Mouse (Mus musculus): ENCODE data around the gene Mgat4a. TPM values are rescaled to one million over a fixed set of nuclear protein-coding genes. Genes with fewer than 3 reads are reported as not detected.

Gene Mgat4a
- polyA plus RNA-seq, 1 experiment: 16.6 TPM

DNA sequence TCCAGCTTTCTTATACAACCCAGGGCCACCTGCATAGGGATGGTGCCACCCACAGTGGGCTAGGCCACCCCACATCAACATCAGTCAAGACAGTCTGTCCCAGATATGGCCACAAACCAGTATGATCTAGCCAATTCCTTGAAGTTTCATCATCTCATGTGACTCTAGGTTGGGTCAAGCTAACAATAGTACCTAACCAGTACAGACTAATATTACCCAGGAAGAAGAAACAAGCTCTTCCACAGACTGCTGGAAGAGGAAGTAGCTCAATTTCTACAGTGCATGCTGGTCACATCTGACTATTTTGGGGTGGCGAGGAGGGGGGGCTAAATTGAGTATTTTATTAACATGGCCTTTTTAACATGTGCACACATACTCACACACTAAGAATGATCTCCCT is 54.4 kb downstream of the Mgat4a start:
- TF ChIP-seq CTCF (IDR thresholded peaks at IDR 0.05; ENCODE audit: extremely low read depth, insufficient read depth, low read length): no peak
- TF ChIP-seq POLR2A (IDR thresholded peaks at IDR 0.05; ENCODE audit: extremely low read depth, insufficient read depth, low read length): no peak
- no peaks in the 10 kb centered on the region for H3K4me1 ChIP-seq (ENCODE audit: control insufficient read depth, insufficient read depth, low read length)
- H3K4me3 ChIP-seq (ENCODE audit: insufficient read depth, low read length): no peak overlapping the region
- no peak overlapping the region for H3K27ac ChIP-seq (ENCODE audit: insufficient read depth, low read length)

GRCm38 (mm10) chr1:37484612-37485011 is 56.2 kb downstream of the Mgat4a start:
- TF ChIP-seq POLR2A (IDR thresholded peaks at IDR 0.05; ENCODE audit: extremely low read depth, insufficient read depth, low read length) (no peak), CTCF (IDR thresholded peaks at IDR 0.05; ENCODE audit: extremely low read depth, insufficient read depth, low read length) (no peak)
- H3K4me3 ChIP-seq (ENCODE audit: insufficient read depth, low read length): no peak overlapping the region
- no peaks in the 10 kb centered on the region for H3K4me1 ChIP-seq (ENCODE audit: control insufficient read depth, insufficient read depth, low read length)
- no peak overlapping the region for H3K27ac ChIP-seq (ENCODE audit: insufficient read depth, low read length)

GRCm38 (mm10) chr1:37481331-37481730 is 59.5 kb downstream of the Mgat4a start:
- no peak overlapping the region for H3K4me3 ChIP-seq (ENCODE audit: insufficient read depth, low read length)
- no peak overlapping the region for H3K27ac ChIP-seq (ENCODE audit: insufficient read depth, low read length)
- no peak for TF ChIP-seq POLR2A (IDR thresholded peaks at IDR 0.05; ENCODE audit: extremely low read depth, insufficient read depth, low read length)
- TF ChIP-seq CTCF (IDR thresholded peaks at IDR 0.05; ENCODE audit: extremely low read depth, insufficient read depth, low read length): no peak
- H3K4me1 ChIP-seq (ENCODE audit: control insufficient read depth, insufficient read depth, low read length): no peaks in the 10 kb centered on the region; the same call in 1 of the 2 replicates

DNA sequence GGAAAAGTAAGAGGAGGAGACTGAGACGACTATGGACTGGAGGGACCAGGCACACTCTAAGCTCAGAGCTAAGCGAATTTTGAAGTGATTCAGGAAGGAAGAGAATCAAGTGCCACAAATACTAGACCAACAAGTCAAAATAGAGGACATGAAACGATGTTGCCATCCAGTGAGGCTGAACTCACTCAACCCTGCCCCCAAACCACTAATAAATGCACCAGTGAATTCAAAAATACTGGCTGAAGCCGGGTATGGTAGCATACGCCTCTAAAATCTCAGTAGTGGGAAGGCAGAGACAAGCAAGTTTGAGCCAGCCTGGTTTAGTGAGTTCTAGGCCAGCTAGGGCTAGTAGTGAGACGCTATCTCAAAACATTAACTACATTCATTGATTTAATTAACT is 60.1 kb downstream of the Mgat4a start:
- Histone ChIP-seq H3K4me1 (ENCODE audit: control insufficient read depth, insufficient read depth, low read length) (no peaks in the 10 kb centered on the region; the same call in 1 of the 2 replicates), H3K4me3 (ENCODE audit: insufficient read depth, low read length) (no peak overlapping the region), H3K27ac (ENCODE audit: insufficient read depth, low read length) (no peak overlapping the region)
- TF ChIP-seq POLR2A (IDR thresholded peaks at IDR 0.05; ENCODE audit: extremely low read depth, insufficient read depth, low read length): no peak
- TF ChIP-seq CTCF (IDR thresholded peaks at IDR 0.05; ENCODE audit: extremely low read depth, insufficient read depth, low read length): no peak

DNA sequence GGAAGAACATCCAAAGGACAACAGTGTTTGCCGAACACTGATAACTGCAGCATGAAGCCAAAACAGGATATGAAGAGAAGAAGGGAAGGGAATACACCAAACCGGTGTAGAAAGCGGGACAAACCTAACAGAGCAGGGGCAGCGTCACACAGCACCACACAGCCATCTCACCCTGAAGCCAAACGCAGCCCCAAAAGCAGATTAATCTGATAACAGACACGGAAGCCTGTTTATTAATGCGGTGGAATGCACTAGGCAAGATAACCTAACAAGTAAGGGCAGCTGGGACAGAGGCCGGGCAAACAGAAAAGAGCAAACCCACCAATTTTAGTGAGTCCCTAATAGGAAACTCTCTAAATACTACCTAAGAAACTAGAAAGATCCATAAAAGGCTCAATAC is 61.1 kb downstream of the Mgat4a start:
- no peak overlapping the region for H3K27ac ChIP-seq (ENCODE audit: insufficient read depth, low read length)
- no peak overlapping the region for H3K4me3 ChIP-seq (ENCODE audit: insufficient read depth, low read length)
- TF ChIP-seq CTCF (IDR thresholded peaks at IDR 0.05; ENCODE audit: extremely low read depth, insufficient read depth, low read length) (no peak), POLR2A (IDR thresholded peaks at IDR 0.05; ENCODE audit: extremely low read depth, insufficient read depth, low read length) (no peak)
- no peaks in the 10 kb centered on the region; the same call in 1 of the 2 replicates for H3K4me1 ChIP-seq (ENCODE audit: control insufficient read depth, insufficient read depth, low read length)

DNA sequence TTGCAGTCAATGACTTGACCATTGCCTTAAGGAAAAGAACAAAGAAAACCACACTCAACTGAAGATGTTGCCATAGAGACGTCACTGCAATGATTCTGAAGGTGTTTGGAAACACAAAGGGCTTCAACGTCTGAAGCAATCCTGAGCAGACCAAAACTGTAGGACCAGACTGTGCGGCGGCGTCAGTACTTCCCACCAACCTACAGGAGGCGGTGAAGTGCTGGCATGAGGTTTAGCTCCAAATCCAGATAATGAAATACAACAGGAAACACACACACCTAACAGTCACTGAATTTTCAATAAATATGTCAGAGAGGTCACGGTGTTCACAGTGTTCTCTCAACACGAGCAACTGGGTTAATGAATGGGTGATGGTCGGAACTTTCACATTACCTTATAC is 61.7 kb downstream of the Mgat4a start:
- no peak for TF ChIP-seq POLR2A (IDR thresholded peaks at IDR 0.05; ENCODE audit: extremely low read depth, insufficient read depth, low read length)
- TF ChIP-seq CTCF (IDR thresholded peaks at IDR 0.05; ENCODE audit: extremely low read depth, insufficient read depth, low read length): peak; percentile 47
- Histone ChIP-seq H3K4me1 (ENCODE audit: control insufficient read depth, insufficient read depth, low read length) (no peaks in the 10 kb centered on the region; the same call in 1 of the 2 replicates), H3K4me3 (ENCODE audit: insufficient read depth, low read length) (no peak overlapping the region), H3K27ac (ENCODE audit: insufficient read depth, low read length) (no peak overlapping the region)

DNA sequence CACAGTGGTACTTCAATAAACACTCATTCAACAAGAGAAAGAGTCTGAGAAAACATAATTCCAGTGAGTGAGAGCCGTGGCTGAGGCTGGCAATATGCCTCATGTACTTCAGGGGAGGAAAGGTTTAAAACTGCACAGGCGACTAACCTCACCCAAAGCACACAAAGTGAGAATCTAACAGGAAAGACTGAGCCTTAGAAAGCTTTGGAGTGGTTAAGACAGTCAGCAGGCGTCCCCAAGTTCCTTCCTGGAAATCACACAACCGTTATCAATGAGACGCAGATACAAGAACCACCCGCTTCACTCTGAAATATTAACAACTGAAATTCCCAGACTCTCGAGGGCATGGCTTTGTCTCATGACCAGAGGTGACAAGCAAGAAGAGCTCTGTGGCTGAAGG is 62.4 kb downstream of the Mgat4a start:
- H3K4me3 ChIP-seq (ENCODE audit: insufficient read depth, low read length): no peak overlapping the region
- H3K27ac ChIP-seq (ENCODE audit: insufficient read depth, low read length): no peak overlapping the region
- no peaks in the 10 kb centered on the region; the same call in 1 of the 2 replicates for H3K4me1 ChIP-seq (ENCODE audit: control insufficient read depth, insufficient read depth, low read length)
- TF ChIP-seq CTCF (IDR thresholded peaks at IDR 0.05; ENCODE audit: extremely low read depth, insufficient read depth, low read length): no peak
- no peak for TF ChIP-seq POLR2A (IDR thresholded peaks at IDR 0.05; ENCODE audit: extremely low read depth, insufficient read depth, low read length)

GRCm38 (mm10) chr1:37477928-37478327 is 62.9 kb downstream of the Mgat4a start:
- no peak for TF ChIP-seq CTCF (IDR thresholded peaks at IDR 0.05; ENCODE audit: extremely low read depth, insufficient read depth, low read length)
- TF ChIP-seq POLR2A (IDR thresholded peaks at IDR 0.05; ENCODE audit: extremely low read depth, insufficient read depth, low read length): no peak
- no peak overlapping the region for H3K4me3 ChIP-seq (ENCODE audit: insufficient read depth, low read length)
- H3K27ac ChIP-seq (ENCODE audit: insufficient read depth, low read length): no peak overlapping the region
- no peaks in the 10 kb centered on the region; the same call in 1 of the 2 replicates for H3K4me1 ChIP-seq (ENCODE audit: control insufficient read depth, insufficient read depth, low read length)

DNA sequence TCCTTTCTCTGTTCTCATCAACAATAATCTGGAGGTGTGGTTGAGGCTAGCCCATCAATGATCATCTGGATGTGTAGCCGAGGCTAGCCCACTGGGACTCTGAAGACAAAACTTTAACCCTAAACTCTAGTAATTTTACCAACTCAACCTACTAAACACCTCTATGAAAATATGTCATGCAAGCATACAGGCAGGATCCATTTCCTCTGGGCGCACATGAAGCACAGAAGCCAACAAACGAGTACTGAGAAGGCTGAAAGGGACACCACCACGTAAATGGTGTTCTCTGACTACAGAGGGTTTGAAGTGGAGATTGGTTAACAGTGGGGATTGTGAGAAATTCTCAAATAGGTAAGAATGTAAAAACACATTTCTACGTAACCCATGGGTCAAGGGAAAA is 63.6 kb downstream of the Mgat4a start:
- no peak overlapping the region for H3K4me3 ChIP-seq (ENCODE audit: insufficient read depth, low read length)
- TF ChIP-seq CTCF (IDR thresholded peaks at IDR 0.05; ENCODE audit: extremely low read depth, insufficient read depth, low read length): no peak
- no peak for TF ChIP-seq POLR2A (IDR thresholded peaks at IDR 0.05; ENCODE audit: extremely low read depth, insufficient read depth, low read length)
- no peaks in the 10 kb centered on the region; the same call in 1 of the 2 replicates for H3K4me1 ChIP-seq (ENCODE audit: control insufficient read depth, insufficient read depth, low read length)
- no peak overlapping the region for H3K27ac ChIP-seq (ENCODE audit: insufficient read depth, low read length)

DNA sequence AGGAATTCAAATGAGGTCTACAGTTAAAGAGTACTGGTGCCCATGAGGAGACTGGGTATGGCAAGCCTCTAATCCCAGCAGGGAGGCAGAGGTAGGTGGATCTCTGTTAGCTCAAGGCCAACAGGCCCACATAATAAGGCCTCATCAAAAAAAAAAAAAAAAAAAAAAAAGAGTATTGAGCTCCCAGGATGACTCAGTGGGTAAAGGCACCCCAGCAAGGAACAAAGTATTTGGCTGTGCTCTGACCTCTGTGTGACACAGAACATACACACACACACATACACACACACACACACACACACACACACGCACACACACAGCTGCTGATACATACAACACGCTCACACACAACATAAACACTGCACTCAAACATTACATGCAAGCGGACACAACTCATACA is 65.5 kb downstream of the Mgat4a start:
- TF ChIP-seq POLR2A (IDR thresholded peaks at IDR 0.05; ENCODE audit: extremely low read depth, insufficient read depth, low read length): no peak
- no peak for TF ChIP-seq CTCF (IDR thresholded peaks at IDR 0.05; ENCODE audit: extremely low read depth, insufficient read depth, low read length)
- Histone ChIP-seq H3K27ac (ENCODE audit: insufficient read depth, low read length) (no peak overlapping the region), H3K4me3 (ENCODE audit: insufficient read depth, low read length) (no peak overlapping the region), H3K4me1 (ENCODE audit: control insufficient read depth, insufficient read depth, low read length) (peaks cover 2% of the 10 kb centered on the region; the same call in 1 of the 2 replicates)
